Mouse (Mus musculus) forebrain, postnatal 0 days (tissue): ENCODE results near the gene Gprc6a. TPM values are rescaled to one million over a fixed set of nuclear protein-coding genes. Genes with fewer than 3 reads are reported as not detected.
A peak's percentile ranks its signal among the peaks of the same experiment; 100 is the strongest.

ENCODE experiments used
- ATAC-seq: fragments of 200-750 bp; cut with Nextera tagmentation; 2 replicates; pipeline ENCODE4 v1.8.0; 2017; ENCODE audit warnings: mild to moderate bottlenecking, moderate library complexity
- DNase-seq: peaks from one replicate; pipeline ENCODE4 v3.0.0-alpha.2; 2015
- H3K27ac ChIP-seq: fragments of 300-500 bp; sonication (generic); 2 replicates; pipeline ENCODE4 v1.5.1; 2014; ENCODE audit warnings: low read depth, mild to moderate bottlenecking, antibody characterized with exemption, low read length, moderate library complexity, mixed read lengths
- H3K27me3 ChIP-seq: fragments of 300-500 bp; sonication (generic); 2 replicates; pipeline ENCODE4 v1.6.1; 2014; ENCODE audit warnings: mild to moderate bottlenecking, low read length, mixed read lengths; ENCODE audit not compliant: insufficient read depth
- H3K36me3 ChIP-seq: fragments of 300-500 bp; sonication (generic); 2 replicates; pipeline ENCODE4 v1.6.1; 2014; ENCODE audit warnings: mild to moderate bottlenecking, moderate library complexity; ENCODE audit not compliant: insufficient read depth
- H3K4me1 ChIP-seq: fragments of 300-500 bp; sonication (generic); 2 replicates; pipeline ENCODE4 v1.6.1; 2014; ENCODE audit warnings: antibody characterized with exemption; ENCODE audit not compliant: insufficient read depth
- H3K4me2 ChIP-seq: fragments of 300-500 bp; sonication (generic); 2 replicates; pipeline ENCODE4 v1.6.1; 2014; ENCODE audit warnings: low read depth, mild to moderate bottlenecking, moderate library complexity
- H3K4me3 ChIP-seq: fragments of 300-500 bp; sonication (generic); 2 replicates; pipeline ENCODE4 v1.5.1; 2014; ENCODE audit warnings: low read depth, low read length, mixed read lengths
- H3K9ac ChIP-seq: fragments of 300-500 bp; sonication (generic); 2 replicates; pipeline ENCODE4 v1.6.1; 2014; ENCODE audit warnings: mild to moderate bottlenecking
- H3K9me3 ChIP-seq: fragments of 300-500 bp; sonication (generic); 2 replicates; pipeline ENCODE4 v1.6.1; 2016; ENCODE audit warnings: low read length
- CTCF ChIP-seq: sonication (generic); IDR thresholded peaks from 2 replicates; pipeline ENCODE4 v1.5.1; 2016; ENCODE audit warnings: antibody characterized with exemption, control low read depth, low read depth
- WGBS: fragments of 180-500 bp; shearing (Covaris S2); extraction: QIAGEN DNeasy Blood & Tissue Kit; methylation state at CpG from one replicate; pipeline ENCODE4 v1.1.7; 2014; 5-methylcytosine and 5-hydroxymethylcytosine counted together
- polyA plus RNA-seq: library from polyadenylated mRNA; unstranded; fragments of >200 nt; fragmentation: Nextera tagmentation; extraction: Ambion mirVana; gene quantifications from 2 replicates; pipeline ENCODE4 v1.2.1, GENCODE M21; 2015
- total RNA-seq: library from RNA; depleted of rRNA; stranded (reverse); fragments of >200 nt; gene quantifications from 2 replicates; pipeline ENCODE4 v1.2.3, GENCODE M21; 2014

Gene Gprc6a
- total and polyA plus RNA-seq, 2 experiments from 2014 or later: 0.05 TPM; not detected in 1

- TF ChIP-seq CTCF: peak; percentile 18; the same call in 1 of the 2 replicates
- Histone ChIP-seq H3K4me3 (no peak overlapping the region), H3K36me3 (no peaks in the 10 kb centered on the region), H3K27me3 (no peaks in the 10 kb centered on the region), H3K27ac (no peak overlapping the region), H3K4me2 (no peak overlapping the region), H3K9ac (no peak overlapping the region), H3K9me3 (no peaks in the 10 kb centered on the region), H3K4me1 (no peaks in the 10 kb centered on the region)
- peak; percentile 20 for DNase-seq
- no peak; the same call in 1 of the 2 replicates for ATAC-seq
- 63% methylated on average over 1 of the region's 1 CpGs for WGBS
These were observed 26.1 kb upstream of the Gprc6a start for GRCm38 (mm10) chr10:51657324-51657723.

- H3K27me3 ChIP-seq: no peaks in the 10 kb centered on the region
These were observed 18.4 kb upstream of the Gprc6a start for GRCm38 (mm10) chr10:51649506-51650221.

GRCm38 (mm10) chr10:51621193-51621592 is 10.1 kb downstream of the Gprc6a start:
- 87% methylated on average over 3 of the region's 3 CpGs for WGBS
- no peak for TF ChIP-seq CTCF

More at GRCm38 (mm10) chr10:51649506-51650221, 18.4 kb upstream of the Gprc6a start:
- TF ChIP-seq CTCF: no peak
- Histone ChIP-seq H3K4me3 (no peak overlapping the region), H3K4me2 (no peak overlapping the region), H3K9me3 (no peaks in the 10 kb centered on the region), H3K36me3 (no peaks in the 10 kb centered on the region), H3K27ac (no peak overlapping the region), H3K4me1 (no peaks in the 10 kb centered on the region), H3K9ac (no peak overlapping the region)
- ATAC-seq (no peak), DNase-seq (no peak)
- WGBS: 66% methylated on average over 3 of the region's 3 CpGs

GRCm38 (mm10) chr10:51620126-51620525 is 11.1 kb downstream of the Gprc6a start:
- no peak for TF ChIP-seq CTCF
- no peak overlapping the region for H3K4me2 ChIP-seq
- no peak overlapping the region for H3K27ac ChIP-seq
- WGBS: 56% methylated on average over 7 of the region's 7 CpGs
- DNase-seq (no peak), ATAC-seq (no peak)
- no peaks in the 10 kb centered on the region for H3K4me1 ChIP-seq
- H3K9ac ChIP-seq: no peak overlapping the region
- no peak overlapping the region for H3K4me3 ChIP-seq
- no peaks in the 10 kb centered on the region for H3K36me3 ChIP-seq
- no peaks in the 10 kb centered on the region for H3K9me3 ChIP-seq
- H3K27me3 ChIP-seq: no peaks in the 10 kb centered on the region

More at GRCm38 (mm10) chr10:51621193-51621592, 10.1 kb downstream of the Gprc6a start:
- Histone ChIP-seq H3K27me3 (no peaks in the 10 kb centered on the region), H3K4me3 (no peak overlapping the region), H3K9me3 (no peaks in the 10 kb centered on the region), H3K9ac (no peak overlapping the region), H3K4me2 (no peak overlapping the region), H3K27ac (no peak overlapping the region), H3K4me1 (no peaks in the 10 kb centered on the region), H3K36me3 (no peaks in the 10 kb centered on the region)
- ATAC-seq (no peak), DNase-seq (no peak)

GRCm38 (mm10) chr10:51618538-51618937 is 12.7 kb downstream of the Gprc6a start:
- ATAC-seq: no peak

GRCm38 (mm10) chr10:51614826-51615590 is 16.3 kb downstream of the Gprc6a start:
- H3K9me3 ChIP-seq: no peaks in the 10 kb centered on the region
- 81% methylated on average over 11 of the region's 11 CpGs for WGBS
- H3K27ac ChIP-seq: no peak overlapping the region
- H3K36me3 ChIP-seq: no peaks in the 10 kb centered on the region
- no peak overlapping the region for H3K4me3 ChIP-seq
- DNase-seq: no peak
- H3K4me2 ChIP-seq: no peak overlapping the region
- H3K27me3 ChIP-seq: no peaks in the 10 kb centered on the region
- H3K4me1 ChIP-seq: no peaks in the 10 kb centered on the region
- no peak for ATAC-seq
- no peak overlapping the region for H3K9ac ChIP-seq
- no peak for TF ChIP-seq CTCF

More at GRCm38 (mm10) chr10:51618538-51618937, 12.7 kb downstream of the Gprc6a start:
- Histone ChIP-seq H3K9me3 (no peaks in the 10 kb centered on the region), H3K36me3 (no peaks in the 10 kb centered on the region), H3K4me3 (no peak overlapping the region), H3K27me3 (no peaks in the 10 kb centered on the region), H3K9ac (no peak overlapping the region), H3K27ac (no peak overlapping the region), H3K4me2 (no peak overlapping the region), H3K4me1 (no peaks in the 10 kb centered on the region)
- WGBS: 48% methylated on average over 2 of the region's 2 CpGs
- DNase-seq: no peak
- TF ChIP-seq CTCF: no peak

- TF ChIP-seq CTCF: no peak
- Histone ChIP-seq H3K27me3 (no peaks in the 10 kb centered on the region), H3K27ac (no peak overlapping the region), H3K4me1 (no peaks in the 10 kb centered on the region), H3K4me3 (no peak overlapping the region), H3K9me3 (no peaks in the 10 kb centered on the region), H3K36me3 (no peaks in the 10 kb centered on the region), H3K9ac (no peak overlapping the region), H3K4me2 (no peak overlapping the region)
- WGBS: 70% methylated on average over 3 of the region's 3 CpGs
- ATAC-seq (no peak), DNase-seq (no peak)
These were observed 17.8 kb downstream of the Gprc6a start for GRCm38 (mm10) chr10:51613421-51613820.
